Mouse (Mus musculus) cerebellum, adult 2 months (tissue): ENCODE measurements around the gene Zbtb24.

Experiments used
- CTCF ChIP-seq: fragments of 200-500 bp; IDR thresholded peaks from 2 replicates; pipeline ENCODE4 v1.5.1; 2011; ENCODE audit warnings: low read depth, mild to moderate bottlenecking, control low read depth, low read length, moderate library complexity, borderline replicate concordance; ENCODE audit not compliant: insufficient read depth
- POLR2A ChIP-seq: fragments of 200-500 bp; IDR thresholded peaks from 2 replicates; pipeline ENCODE4 v1.6.1; 2011; ENCODE audit warnings: low read length, control low read depth, borderline replicate concordance; ENCODE audit not compliant: insufficient read depth

DNA sequence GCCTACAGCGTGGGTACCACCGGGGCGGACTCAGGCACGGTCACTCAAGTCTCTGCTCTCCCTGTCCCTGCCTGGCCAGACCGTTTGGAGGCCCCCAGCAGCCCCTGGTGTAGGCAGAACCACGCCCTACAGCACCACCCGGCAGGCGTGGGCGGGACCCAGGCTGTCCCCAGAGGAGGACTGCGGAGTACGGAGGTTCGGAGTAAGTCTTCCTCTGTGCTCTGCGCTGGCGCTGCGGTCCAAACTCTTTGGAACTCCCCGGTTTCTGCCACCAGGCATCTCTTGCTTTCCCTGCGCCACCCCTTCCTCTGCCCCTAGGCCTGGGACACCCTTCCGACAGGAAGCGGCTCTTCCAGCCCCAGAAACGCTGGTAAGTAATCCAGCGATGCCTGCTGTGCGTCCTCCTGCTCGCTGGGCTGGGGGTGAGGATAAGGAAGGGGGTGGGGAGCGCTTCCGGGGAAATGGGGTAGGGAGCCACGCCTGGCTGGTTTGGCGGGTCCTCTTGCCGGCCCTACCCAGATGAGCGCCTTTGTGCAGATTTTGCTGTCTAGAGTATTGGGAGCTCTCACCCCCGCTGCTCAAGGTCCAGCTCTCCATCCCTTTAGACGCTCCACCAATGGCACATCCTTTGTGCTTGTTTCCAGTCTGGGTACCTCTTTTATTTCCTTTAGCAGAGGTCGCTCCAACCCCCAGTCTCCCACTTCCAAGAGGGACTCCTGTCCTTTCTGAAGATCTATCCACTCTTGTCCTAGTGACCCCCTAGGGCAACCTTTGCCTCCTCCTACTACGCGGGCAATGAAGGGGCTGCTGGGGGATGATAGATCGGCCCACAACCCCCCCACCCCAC is 26.2 kb downstream of the Zbtb24 start, which contains the start of gene Mical1:
- no peak for TF ChIP-seq CTCF
- no peak for TF ChIP-seq POLR2A
